Mouse (Mus musculus): ENCODE measurements at regions not wholly inside any gene's neighbourhood (a gene's known extent, or its start where the extent isn't known, plus 50 kb on each side); places are given as distances from the start of the nearest gene placed in this dataset.

- H3K9me3 ChIP-seq (ENCODE audit: low read length) = no peaks in the 10 kb centered on the region
- no peak overlapping the region for H3K27ac ChIP-seq (ENCODE audit: low read length)
- TF ChIP-seq EP300 (IDR thresholded peaks at IDR 0.05) (no peak), CTCF (IDR thresholded peaks at IDR 0.05) (no peak)
- H3K4me3 ChIP-seq (ENCODE audit: low read depth, low read length) = no peak overlapping the region
- no peak overlapping the region for H3K4me2 ChIP-seq (replicated peaks; ENCODE audit: low read depth, low read length)
- DNase-seq (ENCODE audit: low spot score) (no peak), ATAC-seq (no peak)
- H3K9ac ChIP-seq (replicated peaks; ENCODE audit: low read depth) = no peak overlapping the region
- H3K4me1 ChIP-seq (ENCODE audit: insufficient read depth, low read depth, low read length) = no peaks in the 10 kb centered on the region
- WGBS = 62% methylated on average over 4 of the region's 4 CpGs
- H3K36me3 ChIP-seq (ENCODE audit: insufficient read depth, low read length) = no peaks in the 10 kb centered on the region
- no peaks in the 10 kb centered on the region for H3K27me3 ChIP-seq (replicated peaks; ENCODE audit: insufficient read depth, low read length)
Observed at GRCm38 (mm10) chr1:183802351-183802750, 210.8 kb upstream of the Dusp10 start.

DNA sequence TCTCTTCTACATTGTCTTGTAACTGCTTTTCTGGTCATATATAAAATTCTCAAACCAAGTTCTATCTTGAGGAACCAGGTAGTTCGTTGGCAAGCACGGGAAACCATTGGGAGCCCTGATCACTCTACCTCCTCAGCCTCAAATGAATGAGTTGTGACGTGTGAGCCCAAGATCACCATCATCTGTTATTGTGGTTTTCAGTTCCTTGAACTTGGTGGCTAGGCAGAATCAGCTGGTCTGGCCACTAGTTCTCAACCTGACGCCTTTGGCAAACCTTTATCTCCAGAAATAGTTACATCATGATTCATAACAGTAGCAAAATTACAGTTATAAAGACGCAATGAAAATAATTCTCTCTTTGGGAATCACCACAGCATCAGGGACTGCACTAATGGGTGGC is 209.7 kb upstream of the Dusp10 start:
- TF ChIP-seq EP300 (IDR thresholded peaks at IDR 0.05) = no peak
- no peak for TF ChIP-seq CTCF (IDR thresholded peaks at IDR 0.05)
- Histone ChIP-seq H3K27ac (ENCODE audit: low read length) (no peak overlapping the region), H3K4me2 (replicated peaks; ENCODE audit: low read depth, low read length) (no peak overlapping the region), H3K4me3 (ENCODE audit: low read depth, low read length) (no peak overlapping the region), H3K9me3 (ENCODE audit: low read length) (no peaks in the 10 kb centered on the region), H3K9ac (replicated peaks; ENCODE audit: low read depth) (no peak overlapping the region), H3K36me3 (ENCODE audit: insufficient read depth, low read length) (no peaks in the 10 kb centered on the region), H3K4me1 (ENCODE audit: insufficient read depth, low read depth, low read length) (no peaks in the 10 kb centered on the region), H3K27me3 (replicated peaks; ENCODE audit: insufficient read depth, low read length) (no peaks in the 10 kb centered on the region)
- ATAC-seq (no peak), DNase-seq (ENCODE audit: low spot score) (no peak)
- WGBS = 75% methylated on average over 5 of the region's 5 CpGs

- DNase-seq (ENCODE audit: low spot score) = no peak
- ATAC-seq = no peak
- TF ChIP-seq EP300 (IDR thresholded peaks at IDR 0.05) = no peak
- 54% methylated on average over 1 of the region's 1 CpGs for WGBS
- no peaks in the 10 kb centered on the region for H3K27me3 ChIP-seq (replicated peaks; ENCODE audit: insufficient read depth, low read length)
- no peak overlapping the region for H3K4me3 ChIP-seq (ENCODE audit: low read depth, low read length)
- H3K27ac ChIP-seq (ENCODE audit: low read length) = no peak overlapping the region
- no peaks in the 10 kb centered on the region for H3K4me1 ChIP-seq (ENCODE audit: insufficient read depth, low read depth, low read length)
- no peaks in the 10 kb centered on the region for H3K36me3 ChIP-seq (ENCODE audit: insufficient read depth, low read length)
- no peak overlapping the region for H3K9ac ChIP-seq (replicated peaks; ENCODE audit: low read depth)
- H3K9me3 ChIP-seq (ENCODE audit: low read length) = no peaks in the 10 kb centered on the region
- no peak overlapping the region for H3K4me2 ChIP-seq (replicated peaks; ENCODE audit: low read depth, low read length)
Observed at GRCm38 (mm10) chr1:183803826-183804225, 209.3 kb upstream of the Dusp10 start.

DNA sequence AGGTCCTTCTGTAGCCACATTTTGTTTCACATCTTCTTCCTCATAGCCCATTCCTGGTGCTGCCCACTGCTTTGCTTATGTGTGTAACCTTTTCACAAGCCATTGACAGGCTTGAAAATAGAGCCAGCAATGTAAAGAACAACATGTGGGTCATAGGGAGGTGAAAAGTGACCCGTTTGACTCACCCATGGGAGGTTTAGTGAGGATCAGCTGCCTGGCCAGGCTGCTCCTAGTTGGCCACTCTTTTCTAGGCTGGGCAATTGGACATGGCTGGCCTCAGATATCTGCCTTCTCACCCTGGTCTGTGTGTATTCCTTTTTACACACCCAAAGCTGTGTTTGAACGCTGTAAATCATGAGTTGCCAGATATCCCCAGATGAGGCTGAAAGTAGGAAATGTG is 208.8 kb upstream of the Dusp10 start:
- Histone ChIP-seq H3K27ac (ENCODE audit: low read length) (no peak overlapping the region), H3K4me1 (ENCODE audit: insufficient read depth, low read depth, low read length) (no peaks in the 10 kb centered on the region), H3K9ac (replicated peaks; ENCODE audit: low read depth) (no peak overlapping the region), H3K4me2 (replicated peaks; ENCODE audit: low read depth, low read length) (no peak overlapping the region), H3K36me3 (ENCODE audit: insufficient read depth, low read length) (no peaks in the 10 kb centered on the region), H3K27me3 (replicated peaks; ENCODE audit: insufficient read depth, low read length) (no peaks in the 10 kb centered on the region), H3K4me3 (ENCODE audit: low read depth, low read length) (no peak overlapping the region), H3K9me3 (ENCODE audit: low read length) (no peaks in the 10 kb centered on the region)
- ATAC-seq (no peak), DNase-seq (ENCODE audit: low spot score) (no peak)
- TF ChIP-seq CTCF (IDR thresholded peaks at IDR 0.05) (no peak), EP300 (IDR thresholded peaks at IDR 0.05) (no peak)
- WGBS = 74% methylated on average over 2 of the region's 2 CpGs

DNA sequence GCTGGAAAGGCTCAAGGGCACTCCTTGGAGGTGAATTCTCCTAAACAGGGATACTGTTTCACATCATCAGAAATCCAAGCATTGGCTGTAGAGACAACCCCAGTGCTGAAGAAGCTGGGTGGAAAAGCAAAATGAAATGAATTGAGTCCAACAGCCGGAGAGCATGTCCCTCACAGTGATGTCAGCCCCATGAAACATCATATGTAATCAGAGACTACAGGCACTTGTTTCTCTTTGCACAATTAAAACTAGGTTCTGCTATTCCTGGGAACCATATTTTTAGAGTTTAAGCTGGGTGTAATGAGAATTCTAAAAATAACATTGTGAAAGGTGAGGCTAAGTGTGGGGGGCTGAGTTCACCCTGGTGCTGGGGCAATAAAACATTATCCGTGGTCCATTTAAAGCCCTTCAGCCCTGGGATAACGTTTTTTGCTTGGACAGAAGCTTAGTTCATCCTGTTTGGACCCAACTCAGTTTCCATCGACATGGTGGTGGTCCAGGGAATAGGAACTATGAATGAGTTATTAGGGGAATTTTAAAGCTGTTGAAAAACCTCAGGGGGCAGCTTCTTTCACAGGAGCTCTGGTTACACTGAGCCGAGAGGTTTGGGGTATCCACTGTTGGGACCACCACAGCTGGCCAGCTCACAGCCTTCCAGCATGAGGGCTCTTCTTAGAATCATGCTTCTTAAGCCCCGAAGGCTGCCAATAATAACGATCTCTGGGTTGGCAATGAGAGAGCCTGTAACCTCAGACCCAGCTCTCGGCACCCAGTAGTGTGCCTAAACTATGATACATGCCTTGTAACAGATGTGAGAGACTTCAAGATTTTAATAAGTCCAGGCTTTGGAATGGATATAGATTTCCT is 206.0 kb upstream of the Dusp10 start:
- TF ChIP-seq CTCF (IDR thresholded peaks at IDR 0.05) (no peak), EP300 (IDR thresholded peaks at IDR 0.05) (no peak)
- Histone ChIP-seq H3K9me3 (ENCODE audit: low read length) (no peaks in the 10 kb centered on the region), H3K4me3 (ENCODE audit: low read depth, low read length) (no peak overlapping the region), H3K4me1 (ENCODE audit: insufficient read depth, low read depth, low read length) (no peaks in the 10 kb centered on the region), H3K4me2 (replicated peaks; ENCODE audit: low read depth, low read length) (no peak overlapping the region), H3K36me3 (ENCODE audit: insufficient read depth, low read length) (no peaks in the 10 kb centered on the region), H3K27me3 (replicated peaks; ENCODE audit: insufficient read depth, low read length) (no peaks in the 10 kb centered on the region), H3K27ac (ENCODE audit: low read length) (no peak overlapping the region), H3K9ac (replicated peaks; ENCODE audit: low read depth) (no peak overlapping the region)
- ATAC-seq (no peak), DNase-seq (ENCODE audit: low spot score) (no peak)
- WGBS = 76% methylated on average over 8 of the region's 8 CpGs

DNA sequence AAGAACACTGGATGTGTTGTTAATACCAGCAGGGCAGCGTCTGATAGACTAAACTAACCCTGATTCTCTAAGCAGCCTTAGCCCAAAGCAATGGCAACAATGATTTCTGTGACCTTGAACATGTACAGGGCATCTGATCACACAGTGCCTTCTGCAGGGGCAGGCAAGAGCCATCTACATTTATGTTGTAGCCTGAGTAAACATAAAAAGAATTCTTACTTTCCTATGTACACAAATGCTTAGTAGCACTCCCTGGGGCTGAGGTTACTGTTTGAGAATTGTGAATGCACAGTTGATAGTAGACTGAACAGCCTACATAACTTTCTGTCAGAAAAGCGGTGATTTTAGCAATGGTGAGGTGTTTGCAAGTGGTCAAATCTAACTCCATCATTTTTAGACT is 204.9 kb upstream of the Dusp10 start:
- no peak for ATAC-seq

More for the DNA sequence above, 204.9 kb upstream of the Dusp10 start:
- Histone ChIP-seq H3K9me3 (ENCODE audit: low read length) (no peaks in the 10 kb centered on the region), H3K27me3 (replicated peaks; ENCODE audit: insufficient read depth, low read length) (no peaks in the 10 kb centered on the region), H3K9ac (replicated peaks; ENCODE audit: low read depth) (no peak overlapping the region), H3K4me2 (replicated peaks; ENCODE audit: low read depth, low read length) (no peak overlapping the region), H3K4me1 (ENCODE audit: insufficient read depth, low read depth, low read length) (no peaks in the 10 kb centered on the region), H3K27ac (ENCODE audit: low read length) (no peak overlapping the region), H3K36me3 (ENCODE audit: insufficient read depth, low read length) (no peaks in the 10 kb centered on the region), H3K4me3 (ENCODE audit: low read depth, low read length) (no peak overlapping the region)
- no peak for TF ChIP-seq EP300 (IDR thresholded peaks at IDR 0.05)
- no peak for TF ChIP-seq CTCF (IDR thresholded peaks at IDR 0.05)
- no peak for DNase-seq (ENCODE audit: low spot score)
- WGBS = 51% methylated on average over 2 of the region's 2 CpGs

All from lung, postnatal 0 days (tissue).